Mouse (Mus musculus) C2C12 (cell line): ENCODE results near the gene Btbd11.

Experiments used
- CTCF ChIP-seq: IDR thresholded peaks from one replicate; pipeline ENCODE4 v1.5.1; 2011; ENCODE audit not compliant: control insufficient read depth, insufficient read depth, insufficient read length
- MAX ChIP-seq: IDR thresholded peaks from one replicate; pipeline ENCODE4 v1.6.1; 2011; ENCODE audit warnings: mild to moderate bottlenecking, control low read depth
- USF1 ChIP-seq: IDR thresholded peaks from one replicate; pipeline ENCODE4 v1.6.1; 2011; ENCODE audit warnings: low read depth, mild to moderate bottlenecking, control low read depth, moderate library complexity

GRCm38 (mm10) chr10:85447869-85448268 lies 61.3 kb downstream of the Btbd11 start:
- no peak for TF ChIP-seq CTCF
- no peak for TF ChIP-seq USF1
- no peak for TF ChIP-seq MAX
